Mouse (Mus musculus) embryonic fibroblast, embryonic 13.5 days (primary cell): ENCODE measurements around the gene Tbc1d5.

Experiments
- CTCF ChIP-seq: IDR thresholded peaks from 2 replicates; pipeline ENCODE4 v1.5.1; 2011; ENCODE audit warnings: mild to moderate bottlenecking, control low read depth, low read length, moderate library complexity, borderline replicate concordance; ENCODE audit not compliant: insufficient read depth
- POLR2A ChIP-seq: IDR thresholded peaks from 2 replicates; pipeline ENCODE4 v1.6.1; 2011; ENCODE audit warnings: low read depth, mild to moderate bottlenecking, control low read depth, low read length, moderate library complexity

DNA sequence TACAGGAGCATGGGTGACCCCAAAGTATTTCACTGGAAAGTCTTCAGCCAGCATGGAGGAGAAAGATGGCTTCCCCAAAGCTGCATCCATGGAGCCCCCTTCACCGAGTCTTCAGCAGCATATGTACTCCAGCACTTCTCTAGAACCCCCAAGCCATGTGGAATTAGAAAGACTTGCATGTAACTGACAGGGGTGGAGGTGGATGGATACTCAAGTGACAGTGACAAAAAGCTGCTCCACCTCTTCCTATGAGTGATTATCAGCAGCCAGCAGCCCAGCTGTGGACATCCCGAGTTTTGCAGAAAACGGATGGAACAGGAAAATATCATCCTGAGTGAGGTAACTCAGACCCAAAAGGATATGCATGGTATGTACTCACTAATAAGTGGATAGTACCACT is 311.9 kb downstream of the Tbc1d5 start:
- TF ChIP-seq POLR2A (no peak), CTCF (no peak)
